Mouse (Mus musculus): Measurements from ENCODE around the gene Ttpal. TPM values are rescaled to one million over a fixed set of nuclear protein-coding genes. Genes with fewer than 3 reads are reported as not detected.
A peak's percentile ranks its signal among the peaks of the same experiment; 100 is the strongest.
"Not testable (repeated sequence)": the region's sequence is repeated elsewhere in the genome, so short reads cannot be mapped to it uniquely, and the experiment has no call there.

The Ttpal gene
- total RNA-seq, 1 experiment from 2014 or later, result 29.4 TPM

DNA sequence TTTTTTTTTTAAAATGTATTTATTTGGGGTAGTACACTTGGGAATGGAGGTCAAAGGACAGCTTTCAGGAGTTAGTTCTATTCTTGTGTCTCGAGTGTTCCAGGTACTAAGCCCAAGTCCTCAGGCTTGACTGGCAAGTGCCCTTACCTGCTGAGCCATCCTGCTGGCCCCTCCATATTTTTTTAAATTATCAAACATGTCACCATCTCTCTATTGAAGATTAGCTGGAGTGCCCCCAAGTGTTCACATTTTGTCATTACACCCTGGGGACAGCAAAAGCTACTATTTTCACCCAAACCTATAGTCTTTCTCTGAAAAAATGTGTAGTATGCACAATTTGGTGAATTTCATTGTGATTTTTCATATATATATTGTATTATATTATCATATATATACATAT, 10.0 kb upstream of the Ttpal start:
- DNase-seq, result peak; percentile 28

GRCm38 (mm10) chr2:163593636-163594282, 8.4 kb upstream of the Ttpal start:
- no peak for DNase-seq

DNA sequence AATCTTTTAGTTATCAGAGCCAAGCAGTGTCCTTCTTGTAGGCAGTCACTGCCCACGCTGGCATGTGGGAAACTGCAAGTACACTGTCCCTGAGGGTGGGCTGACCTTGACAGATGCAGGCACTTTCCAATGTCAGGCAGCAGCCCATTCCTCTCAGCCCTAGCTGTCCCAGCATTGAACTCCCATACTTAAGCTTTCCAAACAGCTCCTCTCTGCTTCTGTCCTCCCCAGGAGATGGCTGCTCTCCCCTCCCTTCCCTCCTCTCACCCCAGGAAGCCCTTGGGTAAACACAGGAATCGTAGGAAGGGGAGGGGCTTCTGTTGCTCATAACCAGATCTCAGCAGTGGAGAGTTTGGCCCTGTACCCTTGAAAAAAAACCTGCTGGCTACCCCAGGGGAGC, 7.0 kb upstream of the Ttpal start:
- peak; percentile 28 for DNase-seq

- DNase-seq, result no peak
Observed at GRCm38 (mm10) chr2:163596057-163596872, 5.8 kb upstream of the Ttpal start.

- DNase-seq, result no peak
Observed at GRCm38 (mm10) chr2:163596873-163597155, 5.3 kb upstream of the Ttpal start.

GRCm38 (mm10) chr2:163597661-163598060, 4.5 kb upstream of the Ttpal start:
- peak; percentile 49 for DNase-seq

DNA sequence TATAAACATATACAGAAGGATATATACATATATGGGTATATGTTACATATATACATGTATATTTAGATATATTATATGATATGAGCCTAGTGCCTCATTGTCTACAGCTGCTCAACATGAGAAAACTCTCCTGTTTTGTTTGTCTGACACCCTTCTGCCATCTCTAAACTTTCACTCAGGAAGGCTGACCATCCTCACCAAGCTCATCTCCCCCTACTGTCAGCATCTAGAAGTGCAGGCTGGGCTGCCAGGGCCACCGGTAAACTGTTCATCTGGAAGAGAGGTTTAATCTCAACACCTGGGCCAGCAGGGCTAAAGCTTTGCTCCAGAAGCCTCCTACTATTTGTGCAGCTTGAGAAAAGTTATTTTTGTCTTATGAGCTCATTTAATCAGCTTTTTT, 2.9 kb upstream of the Ttpal start:
- DNase-seq, result peak; percentile 72

DNA sequence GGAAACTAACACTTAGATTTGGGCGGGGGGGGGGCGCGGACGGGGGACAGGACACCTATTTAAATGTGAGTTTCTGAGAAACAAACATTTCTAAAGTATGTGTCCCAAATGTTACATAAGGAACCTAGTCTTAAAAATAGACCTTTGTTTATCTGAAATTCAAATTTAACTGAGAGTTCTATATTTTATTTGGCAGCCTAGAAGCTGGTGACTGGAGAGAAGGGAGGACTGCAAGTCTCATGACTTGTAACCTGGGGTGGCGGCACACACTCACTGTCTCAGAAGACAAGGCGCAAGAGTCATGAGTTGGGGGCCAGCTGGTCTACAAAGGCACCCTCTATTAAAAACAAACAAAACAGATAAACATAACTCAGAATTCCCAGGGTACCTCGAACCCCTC, 1.0 kb upstream of the Ttpal start:
- no peak for DNase-seq

- DNase-seq, result no peak
Observed at GRCm38 (mm10) chr2:163601712-163602100, 408 bp upstream of the Ttpal start.

DNA sequence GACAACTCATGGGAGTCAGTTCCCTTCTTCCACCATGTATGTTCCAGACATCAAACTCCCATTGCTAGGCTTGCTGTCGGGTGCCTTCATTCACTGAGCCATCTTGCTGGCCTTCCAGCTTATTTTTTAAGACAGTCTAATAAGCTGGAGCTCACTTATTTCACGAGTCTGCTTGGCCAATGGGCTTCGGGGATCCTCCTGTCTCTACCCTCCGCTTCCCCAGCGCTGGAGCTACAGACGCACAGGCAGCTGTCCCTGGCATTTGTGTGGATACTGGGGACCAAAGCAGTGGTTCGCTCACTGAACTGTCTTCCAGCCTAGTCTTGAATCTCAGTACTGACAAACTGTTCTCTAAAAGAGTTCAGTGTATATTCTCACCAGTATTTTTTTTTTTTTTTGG, 4.0 kb downstream of the Ttpal start:
- DNase-seq, result no peak

DNA sequence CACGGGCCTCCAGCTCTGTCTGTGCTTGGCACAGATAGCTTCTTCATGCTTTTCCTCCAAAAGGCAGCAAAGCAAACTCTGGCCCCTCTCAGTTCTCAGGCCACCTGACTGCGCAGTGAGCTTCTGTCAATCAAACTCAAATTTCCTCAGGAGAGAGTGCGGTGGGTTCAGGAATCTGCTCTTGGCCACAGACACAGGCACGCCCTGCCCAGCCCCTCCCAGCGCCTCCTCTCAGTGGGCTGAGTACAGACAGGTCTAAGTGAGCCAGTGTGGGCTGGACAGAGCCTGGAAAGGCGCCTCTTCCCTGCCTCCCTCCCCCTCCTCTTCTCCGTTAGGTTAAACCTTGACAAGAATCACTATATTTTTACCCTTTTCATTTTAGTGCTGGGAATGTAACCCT, 5.9 kb downstream of the Ttpal start:
- no peak for DNase-seq

DNA sequence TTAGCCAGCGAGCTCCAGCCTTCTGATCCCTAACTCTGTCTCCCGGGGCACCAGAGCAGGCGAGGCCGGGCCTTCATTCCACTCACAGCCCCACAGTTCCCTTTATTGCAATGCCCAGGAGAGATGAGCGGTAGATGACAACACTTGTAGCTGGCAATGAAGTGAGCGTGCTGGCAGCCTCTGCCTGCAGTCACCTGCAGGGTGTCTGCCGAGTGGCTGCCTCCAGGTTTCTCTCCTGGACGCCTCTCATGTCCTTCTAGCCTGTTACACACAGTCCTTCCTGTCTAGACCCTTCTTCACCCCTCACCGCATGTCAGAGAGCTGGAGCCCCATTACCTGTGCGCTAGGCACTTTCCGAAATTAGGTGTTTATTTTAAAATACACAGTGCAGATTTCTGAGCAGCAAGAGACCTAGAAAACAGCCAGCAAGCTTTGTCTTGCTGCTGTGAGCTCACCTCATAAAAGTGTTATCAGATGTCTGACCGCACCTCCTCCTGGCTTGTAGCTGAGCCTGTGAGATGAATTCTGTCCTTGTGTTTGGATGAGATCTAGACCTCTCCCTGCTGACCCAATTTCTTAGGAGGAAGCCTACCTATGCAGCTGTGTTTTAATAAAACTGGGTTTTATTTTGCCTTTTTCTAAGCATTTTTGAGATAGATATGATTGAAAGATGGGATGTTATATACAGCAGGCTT, 7.3 kb downstream of the Ttpal start:
- DNase-seq, result no peak

GRCm38 (mm10) chr2:163611176-163611575, 9.1 kb downstream of the Ttpal start:
- no peak for DNase-seq

- DNase-seq, result no peak
Observed at GRCm38 (mm10) chr2:163613206-163613605, 11.1 kb downstream of the Ttpal start.

DNA sequence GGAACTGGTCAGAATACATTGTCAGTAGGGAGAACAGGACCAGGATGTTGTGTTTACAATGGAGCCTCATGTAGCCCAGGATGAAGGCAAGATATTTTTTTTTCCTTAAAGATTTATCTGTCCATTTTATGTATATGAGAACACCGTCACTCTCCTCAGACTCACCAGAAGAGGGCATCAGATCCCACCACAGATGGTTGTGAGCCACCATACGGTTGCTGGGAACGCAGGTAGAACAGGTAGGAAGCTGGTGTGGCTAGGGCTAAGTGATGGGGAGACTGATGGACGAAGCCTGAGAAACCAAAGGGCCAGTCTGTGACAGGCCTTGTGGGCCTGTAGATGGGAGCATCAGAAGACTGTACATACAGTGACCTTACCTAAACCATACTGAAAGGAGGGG, 11.9 kb downstream of the Ttpal start:
- no peak for DNase-seq

- no peak for DNase-seq
Observed at GRCm38 (mm10) chr2:163615401-163615800, 13.3 kb downstream of the Ttpal start.

DNA sequence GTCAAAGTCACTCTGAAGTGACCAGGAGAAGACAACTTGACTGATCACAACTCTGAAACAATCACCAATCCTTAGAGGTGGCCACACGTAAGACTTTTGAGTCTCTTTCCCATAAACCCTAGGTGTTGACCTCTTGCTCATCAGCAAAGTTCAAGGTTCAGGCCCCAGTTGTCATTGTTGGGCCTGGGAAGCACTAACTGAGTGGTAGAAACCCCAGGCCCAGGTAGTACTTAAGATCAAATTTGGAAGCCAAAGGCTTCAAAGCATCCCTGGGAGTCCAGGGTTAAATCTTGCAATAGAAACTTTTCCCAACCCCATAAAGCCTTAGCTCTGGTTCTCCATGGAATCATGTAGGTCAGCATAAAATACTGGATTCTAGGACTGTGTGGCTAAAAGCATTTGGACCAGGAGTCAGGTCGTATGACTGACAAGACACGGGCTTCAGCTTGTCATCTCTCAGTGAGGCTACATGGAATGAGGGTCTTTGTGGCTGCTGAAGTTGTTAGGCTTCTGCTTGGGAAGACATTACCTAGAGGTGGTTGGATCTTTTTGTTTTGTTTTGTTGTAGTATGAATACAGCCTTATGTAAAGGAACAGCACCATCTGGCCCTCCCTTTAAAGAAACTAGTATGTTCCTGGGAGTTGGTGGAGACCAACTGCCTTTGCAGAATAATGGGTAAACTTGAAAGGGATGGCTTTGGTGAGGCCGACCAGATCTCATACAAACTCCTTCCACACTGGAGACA, 14.0 kb downstream of the Ttpal start:
- no peak for DNase-seq

- DNase-seq, result no peak
Observed at GRCm38 (mm10) chr2:163616652-163617227, 14.6 kb downstream of the Ttpal start.

DNA sequence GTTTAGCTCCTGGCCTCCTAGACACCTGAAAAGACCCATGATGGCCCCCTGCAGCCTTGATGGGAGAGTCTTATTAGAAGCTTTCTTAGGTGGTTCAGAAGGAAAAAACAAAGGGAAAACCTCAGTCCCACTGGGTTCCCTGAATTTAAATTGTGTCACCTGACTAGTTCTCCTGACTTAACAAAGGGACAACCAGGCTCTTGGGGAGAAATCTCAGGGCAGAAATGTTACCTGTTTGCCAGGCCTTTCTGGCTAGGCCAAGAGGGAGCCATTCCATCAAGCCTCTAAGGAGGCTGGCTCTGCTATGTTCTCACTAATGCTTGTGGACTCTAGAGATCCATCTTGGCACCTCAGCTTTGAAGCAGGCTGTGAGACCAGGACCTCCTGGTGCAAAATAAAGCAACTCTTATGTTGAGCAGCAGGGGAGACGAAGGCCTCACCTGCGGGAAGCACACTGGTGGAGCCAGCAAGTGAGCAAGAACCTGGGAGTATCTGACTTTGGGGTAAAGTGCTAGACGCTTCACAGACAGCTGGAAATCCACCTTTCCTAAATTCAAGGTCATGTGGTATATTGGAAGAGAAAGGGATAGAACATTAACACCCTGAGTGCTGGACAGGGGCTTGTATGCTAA, 15.2 kb downstream of the Ttpal start:
- no peak for DNase-seq

GRCm38 (mm10) chr2:163617874-163618273, 15.8 kb downstream of the Ttpal start:
- no peak for DNase-seq

- no peak for DNase-seq
Observed at GRCm38 (mm10) chr2:163620451-163620850, 18.3 kb downstream of the Ttpal start.

DNA sequence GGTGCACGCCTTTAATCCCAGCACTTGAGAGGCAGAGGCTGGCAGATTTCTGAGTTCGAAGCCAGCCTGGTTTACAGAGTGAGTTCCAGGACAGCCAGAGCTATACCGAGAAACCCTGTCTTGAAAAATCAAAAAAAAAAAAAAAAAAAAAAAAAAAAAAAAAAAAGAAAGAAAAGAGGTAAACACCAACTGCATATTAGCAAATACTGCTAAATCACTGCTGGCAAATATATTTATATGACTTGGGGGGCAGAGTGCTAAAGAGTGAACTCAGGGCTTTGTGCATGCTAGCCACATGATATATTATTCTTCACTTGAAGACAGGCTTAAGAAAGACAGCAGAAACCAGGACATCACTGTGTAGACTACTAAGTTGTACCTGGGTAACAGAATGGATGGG, 19.3 kb downstream of the Ttpal start:
- DNase-seq, result not testable (repeated sequence)

Measured in adrenal gland, postnatal 25 days (tissue).